Mouse (Mus musculus): ENCODE measurements around the gene Selenbp1. TPM values are rescaled to one million over a fixed set of nuclear protein-coding genes. Genes with fewer than 3 reads are reported as not detected.
"Not testable (repeated sequence)": the region's sequence is repeated elsewhere in the genome, so short reads cannot be mapped to it uniquely, and the experiment has no call there.

Gene Selenbp1
- polyA plus RNA-seq, 1 experiment from 2014 or later: 89.6 TPM

DNA sequence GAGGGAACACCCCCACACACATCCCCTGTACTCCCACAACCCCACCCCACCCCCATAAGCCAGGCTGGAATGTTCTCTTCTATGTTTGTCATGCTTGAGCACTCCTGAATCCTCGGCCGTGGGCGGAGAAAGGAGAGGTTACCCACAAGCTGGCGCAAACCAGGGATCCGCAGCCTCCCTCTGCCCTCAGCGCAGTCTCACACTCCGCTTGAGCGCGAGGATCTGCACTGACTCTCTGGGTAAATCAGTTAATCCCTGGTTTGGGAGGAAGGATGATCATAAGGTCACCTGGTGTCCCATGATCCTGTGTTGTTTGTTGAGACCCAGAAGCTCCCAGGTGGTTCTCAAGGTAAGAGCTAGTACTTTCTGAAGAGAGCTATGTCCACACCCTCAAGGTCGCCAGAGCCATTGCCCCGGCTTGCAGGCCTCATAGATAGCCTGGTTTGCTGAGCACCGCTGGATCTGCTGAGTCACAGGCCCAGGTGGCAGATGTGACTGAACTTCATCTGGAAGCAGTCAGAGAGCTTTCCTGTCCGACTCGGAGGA lies 15.0 kb upstream of the Selenbp1 start:
- H3K9ac ChIP-seq: no peak overlapping the region
- no peak overlapping the region for H3K4me2 ChIP-seq
- 61% methylated on average over 14 of the region's 14 CpGs for WGBS
- H3K4me1 ChIP-seq (replicated peaks): 0 out of 2 replicates have a peak, but pooled peaks cover 3% of the 10 kb centered on the region
- no peaks in the 10 kb centered on the region for H3K9me3 ChIP-seq (replicated peaks)
- ATAC-seq (replicated peaks; ENCODE audit: insufficient number of reproducible peaks, insufficient read depth, low FRiP score, low read depth): no peak
- H3K36me3 ChIP-seq: no peaks in the 10 kb centered on the region
- H3K4me3 ChIP-seq: no peak overlapping the region
- H3K27ac ChIP-seq: no peak overlapping the region
- H3K27me3 ChIP-seq: no peaks in the 10 kb centered on the region

- Histone ChIP-seq H3K9me3 (replicated peaks) (no peaks in the 10 kb centered on the region), H3K36me3 (no peaks in the 10 kb centered on the region), H3K27me3 (no peaks in the 10 kb centered on the region), H3K4me2 (no peak overlapping the region), H3K27ac (no peak overlapping the region), H3K9ac (no peak overlapping the region), H3K4me1 (replicated peaks) (0 out of 2 replicates have a peak, but pooled peaks cover 3% of the 10 kb centered on the region), H3K4me3 (no peak overlapping the region)
- 76% methylated on average over 4 of the region's 4 CpGs for WGBS
- ATAC-seq (replicated peaks; ENCODE audit: insufficient number of reproducible peaks, insufficient read depth, low FRiP score, low read depth): no peak
These were observed 14.0 kb upstream of the Selenbp1 start for GRCm38 (mm10) chr3:94918845-94919244.

GRCm38 (mm10) chr3:94921104-94921503 lies 11.8 kb upstream of the Selenbp1 start:
- Histone ChIP-seq H3K9ac (no peak overlapping the region), H3K27ac (no peak overlapping the region), H3K27me3 (no peaks in the 10 kb centered on the region), H3K4me2 (no peak overlapping the region), H3K9me3 (replicated peaks) (no peaks in the 10 kb centered on the region), H3K36me3 (no peaks in the 10 kb centered on the region), H3K4me3 (no peak overlapping the region), H3K4me1 (replicated peaks) (0 out of 2 replicates have a peak, but pooled peaks cover 3% of the 10 kb centered on the region)
- WGBS: 34% methylated on average over 3 of the region's 3 CpGs
- ATAC-seq (replicated peaks; ENCODE audit: insufficient number of reproducible peaks, insufficient read depth, low FRiP score, low read depth): no peak

GRCm38 (mm10) chr3:94922333-94922732 lies 10.5 kb upstream of the Selenbp1 start:
- Histone ChIP-seq H3K27me3 (no peaks in the 10 kb centered on the region), H3K9me3 (replicated peaks) (no peaks in the 10 kb centered on the region), H3K4me2 (no peak overlapping the region), H3K27ac (no peak overlapping the region), H3K4me3 (no peak overlapping the region), H3K4me1 (replicated peaks) (0 out of 2 replicates have a peak, but pooled peaks cover 3% of the 10 kb centered on the region), H3K36me3 (no peaks in the 10 kb centered on the region), H3K9ac (no peak overlapping the region)
- WGBS: 56% methylated on average over 3 of the region's 3 CpGs
- ATAC-seq (replicated peaks; ENCODE audit: insufficient number of reproducible peaks, insufficient read depth, low FRiP score, low read depth): no peak

GRCm38 (mm10) chr3:94924688-94925087 lies 8.2 kb upstream of the Selenbp1 start:
- WGBS: 55% methylated on average over 8 of the region's 8 CpGs
- H3K27me3 ChIP-seq: no peaks in the 10 kb centered on the region
- H3K4me1 ChIP-seq (replicated peaks): no peaks in the 10 kb centered on the region
- no peak overlapping the region for H3K27ac ChIP-seq
- no peak for ATAC-seq (replicated peaks; ENCODE audit: insufficient number of reproducible peaks, insufficient read depth, low FRiP score, low read depth)
- no peak overlapping the region for H3K9ac ChIP-seq
- no peaks in the 10 kb centered on the region for H3K9me3 ChIP-seq (replicated peaks)
- no peaks in the 10 kb centered on the region for H3K36me3 ChIP-seq
- H3K4me3 ChIP-seq: no peak overlapping the region
- no peak overlapping the region for H3K4me2 ChIP-seq

- not testable (repeated sequence) for H3K9me3 ChIP-seq (replicated peaks); H3K4me2 ChIP-seq; H3K36me3 ChIP-seq; H3K4me3 ChIP-seq; H3K27ac ChIP-seq; ATAC-seq (replicated peaks; ENCODE audit: insufficient number of reproducible peaks, insufficient read depth, low FRiP score, low read depth); H3K4me1 ChIP-seq (replicated peaks); H3K27me3 ChIP-seq; H3K9ac ChIP-seq
- WGBS: 26% methylated on average over 4 of the region's 4 CpGs
These were observed 6.5 kb upstream of the Selenbp1 start for GRCm38 (mm10) chr3:94926301-94926736.

- not testable (repeated sequence) for H3K9ac ChIP-seq; H3K4me1 ChIP-seq (replicated peaks); H3K27ac ChIP-seq; ATAC-seq (replicated peaks; ENCODE audit: insufficient number of reproducible peaks, insufficient read depth, low FRiP score, low read depth); H3K36me3 ChIP-seq; H3K27me3 ChIP-seq; H3K9me3 ChIP-seq (replicated peaks); H3K4me3 ChIP-seq; H3K4me2 ChIP-seq
- WGBS: 86% methylated on average over 4 of the region's 4 CpGs
These were observed 3.9 kb upstream of the Selenbp1 start for GRCm38 (mm10) chr3:94928979-94929378.

GRCm38 (mm10) chr3:94930386-94931266 lies 2.2 kb upstream of the Selenbp1 start:
- not testable (repeated sequence) for H3K4me2 ChIP-seq; H3K27me3 ChIP-seq; H3K36me3 ChIP-seq; H3K9me3 ChIP-seq (replicated peaks); ATAC-seq (replicated peaks; ENCODE audit: insufficient number of reproducible peaks, insufficient read depth, low FRiP score, low read depth); H3K27ac ChIP-seq; H3K4me1 ChIP-seq (replicated peaks); H3K9ac ChIP-seq; H3K4me3 ChIP-seq
- WGBS: 42% methylated on average over 7 of the region's 7 CpGs

DNA sequence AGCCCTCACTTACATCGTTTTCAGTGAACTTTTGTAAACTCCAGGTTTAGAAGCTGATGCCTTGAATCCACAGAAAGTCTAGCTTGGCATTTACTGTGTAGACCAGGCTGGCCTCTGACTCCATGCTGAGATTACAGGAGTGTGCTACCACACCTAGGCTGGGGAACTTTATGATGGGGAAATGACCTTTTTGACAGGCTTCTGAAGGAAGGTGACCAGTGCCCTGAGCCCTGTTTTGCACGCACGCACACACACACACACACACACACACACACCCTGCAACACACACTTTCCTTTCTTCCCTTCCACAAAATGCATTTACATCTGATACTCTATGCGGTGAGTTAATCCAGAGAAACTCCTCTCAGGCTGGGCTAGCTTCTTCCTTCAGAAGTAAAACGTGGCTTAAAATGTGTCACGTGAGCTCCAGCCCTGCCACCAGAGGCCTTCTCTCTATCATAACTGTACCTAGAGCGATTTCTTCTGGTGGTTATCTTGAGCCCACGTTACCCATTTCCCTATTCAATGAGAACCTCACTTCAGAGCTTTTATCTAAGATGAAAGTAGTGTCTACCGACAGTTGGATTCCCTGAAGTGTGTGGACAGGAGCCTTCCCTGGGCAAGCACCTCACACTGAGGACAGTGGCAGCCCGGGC lies 1.3 kb upstream of the Selenbp1 start:
- not testable (repeated sequence) for H3K4me2 ChIP-seq; H3K4me3 ChIP-seq; H3K36me3 ChIP-seq; H3K9ac ChIP-seq; H3K27me3 ChIP-seq; H3K4me1 ChIP-seq (replicated peaks); ATAC-seq (replicated peaks; ENCODE audit: insufficient number of reproducible peaks, insufficient read depth, low FRiP score, low read depth); H3K27ac ChIP-seq; H3K9me3 ChIP-seq (replicated peaks)
- WGBS: 63% methylated on average over 10 of the region's 10 CpGs

DNA sequence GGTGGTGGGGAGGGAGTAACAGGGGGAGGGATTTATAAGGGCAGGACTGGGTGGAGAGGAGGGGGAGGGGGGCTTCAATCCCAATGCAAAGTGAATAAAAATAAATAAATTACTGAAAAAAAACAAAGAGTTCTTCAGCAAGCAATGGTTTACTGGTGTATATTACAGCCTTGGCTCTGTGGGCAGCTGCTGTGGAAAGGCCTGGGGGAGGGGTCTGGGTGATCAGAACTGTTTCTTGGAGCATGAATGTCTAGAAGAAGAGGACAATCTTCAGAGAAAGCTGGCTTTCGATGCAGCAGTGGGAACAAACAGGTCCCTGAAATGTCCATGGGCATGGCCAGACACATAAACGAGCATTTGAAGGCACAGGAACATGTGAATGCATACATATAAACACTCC lies 577 bp upstream of the Selenbp1 start:
- H3K4me1 ChIP-seq (replicated peaks); H3K36me3 ChIP-seq; H3K9ac ChIP-seq; H3K9me3 ChIP-seq (replicated peaks); H3K27me3 ChIP-seq; H3K4me3 ChIP-seq; ATAC-seq (replicated peaks; ENCODE audit: insufficient number of reproducible peaks, insufficient read depth, low FRiP score, low read depth): not testable (repeated sequence)
- peak overlapping the region; percentile 66; the same call in 1 of the 2 replicates for H3K4me2 ChIP-seq
- 51% methylated on average over 2 of the region's 2 CpGs for WGBS
- H3K27ac ChIP-seq: peak overlapping the region; percentile 96

- Histone ChIP-seq H3K4me3 (peak overlapping the region; percentile 54), H3K4me2 (peak overlapping the region; percentile 66), H3K27ac (peak overlapping the region; percentile 96)
- not testable (repeated sequence) for H3K4me1 ChIP-seq (replicated peaks); H3K9me3 ChIP-seq (replicated peaks); H3K9ac ChIP-seq; H3K36me3 ChIP-seq; ATAC-seq (replicated peaks; ENCODE audit: insufficient number of reproducible peaks, insufficient read depth, low FRiP score, low read depth); H3K27me3 ChIP-seq
- no CpG with 5 or more reads among the region's 2 CpGs for WGBS
These were observed 748 bp downstream of the Selenbp1 start for GRCm38 (mm10) chr3:94933604-94934003.
